Mouse (Mus musculus) forebrain, embryonic 14.5 days (tissue): ENCODE data around the gene Itpr2. TPM values are rescaled to one million over a fixed set of nuclear protein-coding genes. Genes with fewer than 3 reads are reported as not detected.
A peak's percentile ranks its signal among the peaks of the same experiment; 100 is the strongest.

Source experiments
- ATAC-seq: fragments of 200-750 bp; cut with Nextera tagmentation; 2 replicates; pipeline ENCODE4 v1.8.0; 2017; ENCODE audit warnings: mild to moderate bottlenecking, moderate library complexity
- DNase-seq: peaks from one replicate; pipeline ENCODE4 v3.0.0-alpha.2; 2015; ENCODE audit warnings: low spot score
- H3K27ac ChIP-seq: fragments of 300-500 bp; sonication (generic); 2 replicates; pipeline ENCODE4 v1.5.1; 2014; ENCODE audit warnings: low read depth, mild to moderate bottlenecking, control low read depth, low read length, moderate library complexity
- H3K27me3 ChIP-seq: fragments of 300-500 bp; sonication (generic); replicated peaks from 2 replicates; pipeline ENCODE4 v1.6.1; 2014; ENCODE audit warnings: low read length, control low read depth, mixed read lengths; ENCODE audit not compliant: control insufficient read depth, insufficient read depth
- H3K36me3 ChIP-seq: fragments of 300-500 bp; sonication (generic); 2 replicates; pipeline ENCODE4 v1.6.1; 2014; ENCODE audit warnings: low read length, control low read depth; ENCODE audit not compliant: control insufficient read depth, insufficient read depth
- H3K4me1 ChIP-seq: fragments of 300-500 bp; sonication (generic); 2 replicates; pipeline ENCODE4 v1.6.1; 2014; ENCODE audit warnings: antibody characterized with exemption, low read length, control low read depth; ENCODE audit not compliant: control insufficient read depth, insufficient read depth
- H3K4me2 ChIP-seq: fragments of 300-500 bp; sonication (generic); 2 replicates; pipeline ENCODE4 v1.6.1; 2014; ENCODE audit warnings: mild to moderate bottlenecking, control low read depth, low read length
- H3K4me3 ChIP-seq: fragments of 300-500 bp; sonication (generic); 2 replicates; pipeline ENCODE4 v1.5.1; 2014; ENCODE audit warnings: low read depth, low read length, control low read depth
- H3K9ac ChIP-seq: fragments of 300-500 bp; sonication (generic); 2 replicates; pipeline ENCODE4 v1.6.1; 2014; ENCODE audit warnings: mild to moderate bottlenecking, low read length, control low read depth, moderate library complexity
- H3K9me3 ChIP-seq: fragments of 300-500 bp; sonication (generic); replicated peaks from 2 replicates; pipeline ENCODE4 v1.6.1; 2016; ENCODE audit warnings: low read length, control low read depth, mixed read lengths; ENCODE audit not compliant: control insufficient read depth
- WGBS: fragments of 180-500 bp; shearing (Covaris S2); extraction: QIAGEN DNeasy Blood & Tissue Kit; methylation state at CpG from one replicate; pipeline ENCODE4 v1.1.7; 2014; 5-methylcytosine and 5-hydroxymethylcytosine counted together
- polyA plus RNA-seq: library from polyadenylated mRNA; unstranded; fragments of >200 nt; fragmentation: Nextera tagmentation; extraction: Ambion mirVana; gene quantifications from 2 replicates; pipeline ENCODE4 v1.2.1, GENCODE M21; 2014

Gene Itpr2
- polyA plus RNA-seq, 1 experiment from 2014 or later, result 2.4 TPM

DNA sequence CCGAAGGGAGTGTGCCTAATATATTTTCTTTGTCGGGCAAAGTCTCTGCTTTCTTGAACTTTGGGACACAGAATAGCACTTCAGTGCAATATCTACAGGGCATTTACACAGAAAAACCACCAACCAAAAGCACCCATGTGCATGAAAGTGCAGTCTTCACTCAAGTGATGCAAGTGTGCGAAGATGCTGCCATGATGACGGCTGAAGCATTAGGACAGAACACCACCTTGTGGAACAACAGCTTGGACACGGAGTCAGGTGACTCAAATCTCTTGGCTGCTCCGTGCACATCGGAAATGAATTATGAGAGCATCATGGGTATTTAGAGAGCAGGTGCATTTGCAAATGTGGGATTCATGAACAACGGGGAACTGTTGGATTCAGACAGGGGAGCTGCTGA is 420.4 kb downstream of the Itpr2 start:
- H3K4me2 ChIP-seq, result no peak overlapping the region
- no peak overlapping the region for H3K27ac ChIP-seq
- no peaks in the 10 kb centered on the region for H3K27me3 ChIP-seq
- ATAC-seq (no peak), DNase-seq (no peak)
- no peak overlapping the region for H3K9ac ChIP-seq
- 92% methylated on average over 8 of the region's 8 CpGs for WGBS
- no peak overlapping the region for H3K4me3 ChIP-seq
- no peaks in the 10 kb centered on the region for H3K36me3 ChIP-seq
- H3K9me3 ChIP-seq, result no peaks in the 10 kb centered on the region
- H3K4me1 ChIP-seq, result no peaks in the 10 kb centered on the region

- H3K4me1 ChIP-seq, result no peaks in the 10 kb centered on the region
- no peaks in the 10 kb centered on the region for H3K27me3 ChIP-seq
- no peak overlapping the region for H3K4me3 ChIP-seq
- H3K36me3 ChIP-seq, result no peaks in the 10 kb centered on the region
- H3K27ac ChIP-seq, result no peak overlapping the region
- DNase-seq (no peak), ATAC-seq (no peak)
- H3K9me3 ChIP-seq, result no peaks in the 10 kb centered on the region
- H3K4me2 ChIP-seq, result no peak overlapping the region
- no peak overlapping the region for H3K9ac ChIP-seq
- WGBS, result 73% methylated on average over 18 of the region's 18 CpGs
These were observed 421.2 kb downstream of the Itpr2 start for GRCm38 (mm10) chr6:146080546-146081512.

- Histone ChIP-seq H3K36me3 (no peaks in the 10 kb centered on the region), H3K4me2 (no peak overlapping the region), H3K4me1 (no peaks in the 10 kb centered on the region), H3K27me3 (no peaks in the 10 kb centered on the region), H3K4me3 (no peak overlapping the region), H3K9ac (no peak overlapping the region), H3K27ac (no peak overlapping the region), H3K9me3 (no peaks in the 10 kb centered on the region)
- ATAC-seq (no peak), DNase-seq (peak; percentile 15)
- WGBS, result 50% methylated on average over 3 of the region's 3 CpGs
These were observed 422.1 kb downstream of the Itpr2 start for GRCm38 (mm10) chr6:146079734-146080443.

- ATAC-seq, result 0 out of 2 replicates have a peak, but pooled peaks have one; percentile 46
- Histone ChIP-seq H3K4me2 (no peak overlapping the region), H3K27ac (no peak overlapping the region), H3K27me3 (no peaks in the 10 kb centered on the region), H3K9ac (no peak overlapping the region), H3K36me3 (no peaks in the 10 kb centered on the region), H3K4me1 (no peaks in the 10 kb centered on the region), H3K9me3 (no peaks in the 10 kb centered on the region), H3K4me3 (no peak overlapping the region)
- DNase-seq, result peak; percentile 73
- 50% methylated on average over 5 of the region's 5 CpGs for WGBS
These were observed 422.8 kb downstream of the Itpr2 start for GRCm38 (mm10) chr6:146079261-146079660.

GRCm38 (mm10) chr6:146078136-146078535 is 423.9 kb downstream of the Itpr2 start:
- H3K9ac ChIP-seq, result no peak overlapping the region
- peaks cover 4% of the 10 kb centered on the region; the same call in 1 of the 2 replicates for H3K9me3 ChIP-seq
- H3K27me3 ChIP-seq, result no peaks in the 10 kb centered on the region
- no peaks in the 10 kb centered on the region for H3K4me1 ChIP-seq
- ATAC-seq, result no peak
- WGBS, result 88% methylated on average over 15 of the region's 15 CpGs
- H3K4me3 ChIP-seq, result no peak overlapping the region
- no peaks in the 10 kb centered on the region for H3K36me3 ChIP-seq
- H3K4me2 ChIP-seq, result no peak overlapping the region
- no peak for DNase-seq
- H3K27ac ChIP-seq, result no peak overlapping the region

- ATAC-seq (no peak), DNase-seq (no peak)
- Histone ChIP-seq H3K36me3 (no peaks in the 10 kb centered on the region), H3K9ac (no peak overlapping the region), H3K4me3 (no peak overlapping the region), H3K27me3 (no peaks in the 10 kb centered on the region), H3K9me3 (peaks cover 4% of the 10 kb centered on the region; the same call in 1 of the 2 replicates), H3K4me1 (no peaks in the 10 kb centered on the region), H3K4me2 (no peak overlapping the region), H3K27ac (no peak overlapping the region)
- WGBS, result 83% methylated on average over 11 of the region's 11 CpGs
These were observed 424.7 kb downstream of the Itpr2 start for GRCm38 (mm10) chr6:146077124-146077889.

DNA sequence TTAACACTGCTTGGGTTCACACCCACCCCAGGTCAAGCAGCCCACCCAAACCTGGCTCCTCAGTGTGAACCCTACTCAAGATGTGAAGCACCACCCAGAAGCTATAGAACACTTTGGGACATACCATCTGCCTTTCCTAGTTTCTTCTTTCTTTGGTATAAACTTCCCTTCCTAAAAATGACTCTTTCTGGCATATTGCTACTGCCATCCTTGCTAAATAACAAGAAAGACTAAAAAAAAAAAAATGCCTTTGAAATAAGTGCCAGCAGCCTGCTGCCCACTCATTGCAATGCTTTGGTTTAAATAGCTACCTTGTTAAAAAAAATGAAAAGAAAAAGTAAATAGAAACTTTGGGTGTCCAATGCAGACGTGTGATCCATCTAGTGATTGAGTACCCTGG is 429.2 kb downstream of the Itpr2 start:
- Histone ChIP-seq H3K36me3 (no peaks in the 10 kb centered on the region), H3K9me3 (peaks cover 4% of the 10 kb centered on the region; the same call in 1 of the 2 replicates), H3K4me1 (no peaks in the 10 kb centered on the region), H3K27ac (no peak overlapping the region), H3K9ac (no peak overlapping the region), H3K27me3 (no peaks in the 10 kb centered on the region), H3K4me2 (no peak overlapping the region), H3K4me3 (no peak overlapping the region)
- WGBS, result 59% methylated on average over 1 of the region's 1 CpGs
- ATAC-seq, result no peak
- no peak for DNase-seq

GRCm38 (mm10) chr6:146071883-146072282 is 430.1 kb downstream of the Itpr2 start:
- Histone ChIP-seq H3K27ac (no peak overlapping the region), H3K4me3 (no peak overlapping the region), H3K4me1 (no peaks in the 10 kb centered on the region), H3K4me2 (no peak overlapping the region), H3K9me3 (peaks cover 4% of the 10 kb centered on the region; the same call in 1 of the 2 replicates), H3K9ac (no peak overlapping the region), H3K27me3 (no peaks in the 10 kb centered on the region), H3K36me3 (no peaks in the 10 kb centered on the region)
- no peak for DNase-seq
- ATAC-seq, result no peak
- 93% methylated on average over 1 of the region's 1 CpGs for WGBS
